Mouse (Mus musculus): ENCODE results near the gene Ppm1k. TPM values are rescaled to one million over a fixed set of nuclear protein-coding genes. Genes with fewer than 3 reads are reported as not detected.
"Not testable (repeated sequence)": the region's sequence is repeated elsewhere in the genome, so short reads cannot be mapped to it uniquely, and the experiment has no call there.

Ppm1k gene
- polyA plus RNA-seq, 1 experiment from 2014 or later = 6.5 TPM

DNA sequence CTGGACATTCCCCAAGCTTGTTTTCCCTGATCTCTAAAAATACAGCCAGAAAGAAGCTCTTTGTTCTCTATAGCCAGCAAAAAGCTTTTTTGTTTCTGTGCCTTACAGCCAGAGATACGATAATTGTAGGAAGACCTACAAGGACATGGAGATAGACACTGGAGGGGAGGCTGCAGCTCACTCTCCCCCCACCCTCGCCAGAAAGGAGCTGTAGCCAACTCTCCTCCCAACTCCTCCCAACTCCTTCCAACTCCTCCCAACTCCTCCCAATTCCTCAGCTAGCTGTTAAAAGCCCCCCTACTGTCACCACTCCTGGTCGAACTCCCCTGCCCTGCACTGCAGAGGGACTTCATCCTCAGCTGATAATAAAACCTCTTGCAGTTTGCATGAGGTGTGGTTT lies 67.1 kb downstream of the Ppm1k start:
- not testable (repeated sequence) for H3K4me3 ChIP-seq (ENCODE audit: low read depth, low read length); H3K9me3 ChIP-seq (ENCODE audit: control insufficient read depth, low read depth, low read length); H3K9ac ChIP-seq (replicated peaks; ENCODE audit: low read depth, low read length); H3K27ac ChIP-seq (ENCODE audit: low read length); H3K27me3 ChIP-seq (ENCODE audit: control insufficient read depth, insufficient read depth, low read length); H3K4me1 ChIP-seq (ENCODE audit: control insufficient read depth, insufficient read depth, low read length); H3K4me2 ChIP-seq (replicated peaks; ENCODE audit: low read depth, low read length); H3K36me3 ChIP-seq (ENCODE audit: control insufficient read depth, insufficient read depth, low read length); ATAC-seq (ENCODE audit: insufficient number of reproducible peaks, insufficient read depth, low FRiP score, low read depth)
- WGBS = 24% methylated on average over 3 of the region's 3 CpGs

Other genes starting within 250 kb of the Ppm1k start
- not detected in 2 replicates for gene Vmn1r16, start 206.0 kb downstream of the Ppm1k start, polyA plus RNA-seq (2014; fragmentation: Nextera tagmentation; extraction: Ambion mirVana)
- gene Vmn1r17, start 171.7 kb downstream of the Ppm1k start, polyA plus RNA-seq (2014; fragmentation: Nextera tagmentation; extraction: Ambion mirVana) = not detected in 2 replicates
- gene Vmn1r18, start 139.7 kb downstream of the Ppm1k start, polyA plus RNA-seq (2014; fragmentation: Nextera tagmentation; extraction: Ambion mirVana) = not detected in 2 replicates
- gene Vmn1r19, start 131.7 kb downstream of the Ppm1k start, polyA plus RNA-seq (2014; fragmentation: Nextera tagmentation; extraction: Ambion mirVana) = not detected in 2 replicates
- gene Vmn1r20, start 106.5 kb downstream of the Ppm1k start, polyA plus RNA-seq (2014; fragmentation: Nextera tagmentation; extraction: Ambion mirVana) = not detected in 2 replicates
- 3.2 and 4.1 TPM in 2 replicates for gene Herc6, start 45.5 kb upstream of the Ppm1k start, polyA plus RNA-seq (2014; fragmentation: Nextera tagmentation; extraction: Ambion mirVana)
- gene Pyurf, start 156.6 kb upstream of the Ppm1k start, polyA plus RNA-seq (2014; fragmentation: Nextera tagmentation; extraction: Ambion mirVana) = 20.9 and 23.6 TPM in 2 replicates
- gene Lancl2, start 167.1 kb upstream of the Ppm1k start, polyA plus RNA-seq (2014; fragmentation: Nextera tagmentation; extraction: Ambion mirVana) = 27.5 and 27.6 TPM in 2 replicates